In genomic region chr4:125990143-125990542, GRCm38 (mm10) we compare ENCODE assay signal across 8 mouse cellular contexts.
DNase-seq lines count a peak whose midpoint lies in the region.

No protein-coding gene starts in this region.

- DNase-seq in 3T3-L1 (ENCODE audit: low read depth, low spot score) (peak; percentile 72), NIH3T3 (ENCODE audit: low read depth) (peak; percentile 84)
- peak; percentile 92 to 94 for DNase-seq in cerebellum, postnatal 10 days
- peak; percentile 23 to 75 for DNase-seq in frontal cortex, postnatal 14 days (ENCODE audit: low spot score in 2 of 2)
- DNase-seq in kidney, postnatal 25 days, result peak; percentile 45 to 51
- peak; percentile 22 to 29 for DNase-seq in lung, adult 18-20 months
- DNase-seq in ovary, postnatal 10 days (ENCODE audit: low spot score), result peak; percentile 17
- peak; percentile 6 to 57 for DNase-seq in thymus, postnatal 10 days (ENCODE audit: low spot score in 2 of 2)

Comparison
In these comparisons a context has a peak if more than half of its experiments do, and no peak if none do; other contexts are left out.
1. Peak in every context shown above with its lines: DNase-seq.
2. DNase-seq: peak in every context shown above with its lines; median percentile 93 in cerebellum, postnatal 10 days; 84 in NIH3T3; 72 in 3T3-L1; 49 in frontal cortex, postnatal 14 days; 48 in kidney, postnatal 25 days; 32 in thymus, postnatal 10 days; 26 in lung, adult 18-20 months; 17 in ovary, postnatal 10 days.